Mouse (Mus musculus): ENCODE measurements around the gene Gm45711. TPM values are rescaled to one million over a fixed set of nuclear protein-coding genes. Genes with fewer than 3 reads are reported as not detected.
"Not testable (repeated sequence)": the region's sequence is repeated elsewhere in the genome, so short reads cannot be mapped to it uniquely, and the experiment has no call there.

Gene Gm45711
- total and polyA plus RNA-seq, 3 experiments: not detected

- Histone ChIP-seq H3K9me3 (replicated peaks; ENCODE audit: low read length) (peaks cover 4% of the 10 kb centered on the region), H3K36me3 (replicated peaks in 1 of 2; ENCODE audit: control insufficient read depth in 1 of 2, insufficient read depth in 1 of 2, low read length in 1 of 2) (no peaks in the 10 kb centered on the region), H3K27me3 (replicated peaks) (no peaks in the 10 kb centered on the region), H3K9ac (ENCODE audit: insufficient read depth, low read depth) (no peak overlapping the region), H3K4me2 (ENCODE audit: insufficient read depth, low read depth, poor library complexity, severe bottlenecking) (no peak overlapping the region), H3K4me3 (replicated peaks in 1 of 3; ENCODE audit: low read depth in 2 of 3, low read length in 2 of 3, poor library complexity in 1 of 3) (no peak overlapping the region), H3K27ac (ENCODE audit: insufficient read depth, low read depth) (no peak overlapping the region), H3K79me2 (replicated peaks; ENCODE audit: control insufficient read depth, extremely low read depth, insufficient read depth, poor library complexity, severe bottlenecking) (no peaks in the 10 kb centered on the region), H3K4me1 (ENCODE audit: control insufficient read depth in 1 of 2, insufficient read depth in 2 of 2) (no peaks in the 10 kb centered on the region)
- no peak for DNase-seq (ENCODE audit: extremely low read depth)
- TF ChIP-seq EP300 (IDR thresholded peaks at IDR 0.05; ENCODE audit: low read length) (no peak), MYC (IDR thresholded peaks at IDR 0.05; ENCODE audit: low read depth, low read length) (no peak), PAX5 (IDR thresholded peaks at IDR 0.05; ENCODE audit: low read length) (no peak), ZMIZ1 (IDR thresholded peaks at IDR 0.05; ENCODE audit: low read depth, low read length) (no peak)
- dilution Hi-C loops (cut with MboI; ENCODE audit: extremely low pct_ligation_motif_present, extremely low pct_unique_long_range_greater_than_20kb, low sequenced_read_pairs) (no loop called here), in situ Hi-C loops (cut with MboI; ENCODE audit: low pct_ligation_motif_present, low pct_unique_long_range_greater_than_20kb, low sequenced_read_pairs) (no loop called here)
These were observed 4.9 kb downstream of the Gm45711 start for GRCm38 (mm10) chr8:104304962-104305361.

GRCm38 (mm10) chr8:104302536-104302935 is 7.3 kb downstream of the Gm45711 start:
- DNase-seq (ENCODE audit: extremely low read depth); in situ Hi-C loops (cut with MboI; ENCODE audit: low pct_ligation_motif_present, low pct_unique_long_range_greater_than_20kb, low sequenced_read_pairs); H3K27ac ChIP-seq (ENCODE audit: insufficient read depth, low read depth); H3K9me3 ChIP-seq (replicated peaks; ENCODE audit: low read length); dilution Hi-C loops (cut with MboI; ENCODE audit: extremely low pct_ligation_motif_present, extremely low pct_unique_long_range_greater_than_20kb, low sequenced_read_pairs); H3K9ac ChIP-seq (ENCODE audit: insufficient read depth, low read depth); H3K4me3 ChIP-seq (replicated peaks in 1 of 3; ENCODE audit: low read depth in 2 of 3, low read length in 2 of 3, poor library complexity in 1 of 3); H3K4me1 ChIP-seq (ENCODE audit: control insufficient read depth in 1 of 2, insufficient read depth in 2 of 2); H3K27me3 ChIP-seq (replicated peaks); H3K36me3 ChIP-seq (replicated peaks in 1 of 2; ENCODE audit: control insufficient read depth in 1 of 2, insufficient read depth in 1 of 2, low read length in 1 of 2); H3K79me2 ChIP-seq (replicated peaks; ENCODE audit: control insufficient read depth, extremely low read depth, insufficient read depth, poor library complexity, severe bottlenecking); H3K4me2 ChIP-seq (ENCODE audit: insufficient read depth, low read depth, poor library complexity, severe bottlenecking): not testable (repeated sequence)

GRCm38 (mm10) chr8:104301577-104301976 is 8.3 kb downstream of the Gm45711 start:
- in situ Hi-C loops (cut with MboI; ENCODE audit: low pct_ligation_motif_present, low pct_unique_long_range_greater_than_20kb, low sequenced_read_pairs); H3K36me3 ChIP-seq (replicated peaks in 1 of 2; ENCODE audit: control insufficient read depth in 1 of 2, insufficient read depth in 1 of 2, low read length in 1 of 2); H3K79me2 ChIP-seq (replicated peaks; ENCODE audit: control insufficient read depth, extremely low read depth, insufficient read depth, poor library complexity, severe bottlenecking); H3K4me3 ChIP-seq (replicated peaks in 1 of 3; ENCODE audit: low read depth in 2 of 3, low read length in 2 of 3, poor library complexity in 1 of 3); H3K4me2 ChIP-seq (ENCODE audit: insufficient read depth, low read depth, poor library complexity, severe bottlenecking); H3K27me3 ChIP-seq (replicated peaks); H3K9me3 ChIP-seq (replicated peaks; ENCODE audit: low read length); H3K27ac ChIP-seq (ENCODE audit: insufficient read depth, low read depth); DNase-seq (ENCODE audit: extremely low read depth); dilution Hi-C loops (cut with MboI; ENCODE audit: extremely low pct_ligation_motif_present, extremely low pct_unique_long_range_greater_than_20kb, low sequenced_read_pairs); H3K9ac ChIP-seq (ENCODE audit: insufficient read depth, low read depth); H3K4me1 ChIP-seq (ENCODE audit: control insufficient read depth in 1 of 2, insufficient read depth in 2 of 2): not testable (repeated sequence)

DNA sequence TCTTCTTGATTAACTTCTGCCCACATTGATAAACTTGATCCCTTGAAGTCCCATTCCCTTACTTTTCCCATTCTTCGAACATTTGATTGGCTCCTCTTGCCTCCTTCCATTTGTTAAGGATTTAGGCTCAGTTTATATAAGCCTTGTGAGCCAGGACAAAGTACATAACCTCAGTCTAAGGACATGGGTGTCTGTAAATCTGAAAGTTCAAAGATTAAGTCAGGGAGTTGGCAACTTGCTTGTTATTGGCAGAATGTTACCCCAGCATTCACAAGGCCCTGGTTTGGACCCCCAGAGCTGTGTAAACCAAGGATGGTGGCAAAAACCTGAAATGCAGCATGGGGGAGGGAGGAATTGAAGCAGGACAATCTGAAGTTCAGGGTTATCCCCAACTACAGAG is 15.5 kb downstream of the Gm45711 start:
- in situ Hi-C loops (cut with MboI; ENCODE audit: low pct_ligation_motif_present, low pct_unique_long_range_greater_than_20kb, low sequenced_read_pairs) (no loop called here), dilution Hi-C loops (cut with MboI; ENCODE audit: extremely low pct_ligation_motif_present, extremely low pct_unique_long_range_greater_than_20kb, low sequenced_read_pairs) (no loop called here)
- H3K4me2 ChIP-seq (ENCODE audit: insufficient read depth, low read depth, poor library complexity, severe bottlenecking): no peak overlapping the region
- H3K4me3 ChIP-seq (replicated peaks in 1 of 3; ENCODE audit: low read depth in 2 of 3, low read length in 2 of 3, poor library complexity in 1 of 3): no peak overlapping the region
- H3K36me3 ChIP-seq (replicated peaks in 1 of 2; ENCODE audit: control insufficient read depth in 1 of 2, insufficient read depth in 1 of 2, low read length in 1 of 2): no peaks in the 10 kb centered on the region
- DNase-seq (ENCODE audit: extremely low read depth): no peak
- peaks cover 6% of the 10 kb centered on the region for H3K27me3 ChIP-seq (replicated peaks)
- TF ChIP-seq TCF12 (IDR thresholded peaks at IDR 0.05; ENCODE audit: low read depth, low read length) (no peak), USF2 (conservative IDR thresholded peaks at IDR 0.05; ENCODE audit: low read depth, low read length) (no peak), POLR2AphosphoS2 (IDR thresholded peaks at IDR 0.05; ENCODE audit: low read depth, low read length) (no peak), ETS1 (conservative IDR thresholded peaks at IDR 0.05; ENCODE audit: low read depth, low read length) (no peak), JUND (conservative IDR thresholded peaks at IDR 0.05; ENCODE audit: low read depth, low read length) (no peak), TBP (conservative IDR thresholded peaks at IDR 0.05; ENCODE audit: low read depth, low read length) (no peak), MAX (IDR thresholded peaks at IDR 0.05; ENCODE audit: low read length) (no peak), CTCF (conservative IDR thresholded peaks at IDR 0.05 in 1 of 2, IDR thresholded peaks at IDR 0.05 in 1 of 2; ENCODE audit: low read depth in 2 of 2, low read length in 2 of 2) (no peak), MXI1 (IDR thresholded peaks at IDR 0.05; ENCODE audit: low read depth, low read length) (no peak), SMC3 (IDR thresholded peaks at IDR 0.05; ENCODE audit: low read depth, low read length) (no peak)
- H3K9ac ChIP-seq (ENCODE audit: insufficient read depth, low read depth): no peak overlapping the region
- no peaks in the 10 kb centered on the region for H3K4me1 ChIP-seq (ENCODE audit: control insufficient read depth in 1 of 2, insufficient read depth in 2 of 2)
- H3K79me2 ChIP-seq (replicated peaks; ENCODE audit: control insufficient read depth, extremely low read depth, insufficient read depth, poor library complexity, severe bottlenecking): no peaks in the 10 kb centered on the region
- H3K9me3 ChIP-seq (replicated peaks; ENCODE audit: low read length): no peaks in the 10 kb centered on the region
- no peak overlapping the region for H3K27ac ChIP-seq (ENCODE audit: insufficient read depth, low read depth)

GRCm38 (mm10) chr8:104293081-104293480 is 16.8 kb downstream of the Gm45711 start, which contains the start of gene Cmtm2a:
Cmtm2a (minus strand) TSS chr8:104293181.
- dilution Hi-C loops (cut with MboI; ENCODE audit: extremely low pct_ligation_motif_present, extremely low pct_unique_long_range_greater_than_20kb, low sequenced_read_pairs); H3K27me3 ChIP-seq (replicated peaks); H3K4me3 ChIP-seq (replicated peaks in 1 of 3; ENCODE audit: low read depth in 2 of 3, low read length in 2 of 3, poor library complexity in 1 of 3); in situ Hi-C loops (cut with MboI; ENCODE audit: low pct_ligation_motif_present, low pct_unique_long_range_greater_than_20kb, low sequenced_read_pairs); H3K9me3 ChIP-seq (replicated peaks; ENCODE audit: low read length); H3K27ac ChIP-seq (ENCODE audit: insufficient read depth, low read depth); DNase-seq (ENCODE audit: extremely low read depth); H3K9ac ChIP-seq (ENCODE audit: insufficient read depth, low read depth); H3K79me2 ChIP-seq (replicated peaks; ENCODE audit: control insufficient read depth, extremely low read depth, insufficient read depth, poor library complexity, severe bottlenecking); H3K4me1 ChIP-seq (ENCODE audit: control insufficient read depth in 1 of 2, insufficient read depth in 2 of 2); H3K36me3 ChIP-seq (replicated peaks in 1 of 2; ENCODE audit: control insufficient read depth in 1 of 2, insufficient read depth in 1 of 2, low read length in 1 of 2): not testable (repeated sequence)
- H3K4me2 ChIP-seq (ENCODE audit: insufficient read depth, low read depth, poor library complexity, severe bottlenecking): peak within 1 kb of the TSS; percentile 44; the same call in 1 of the 2 replicates
